2 mouse cellular contexts compared by ENCODE assay signal in genomic region chr19:53029045-53029444, GRCm38 (mm10).
TF ChIP-seq lines count a peak whose summit lies in the region.

No protein-coding gene starts in this region.

TF ChIP-seq in CH12.LX, 34 proteins besides CTCF, POLR2A, EP300 and RAD21:
- no peak for TF ChIP-seq HCFC1 (IDR thresholded peaks at IDR 0.05; ENCODE audit: low read depth, low read length)
- no peak for TF ChIP-seq ZNF384 (IDR thresholded peaks at IDR 0.05; ENCODE audit: low read depth, low read length)
- TF ChIP-seq TBP (conservative IDR thresholded peaks at IDR 0.05; ENCODE audit: low read depth, low read length): no peak
- no peak for TF ChIP-seq JUND (conservative IDR thresholded peaks at IDR 0.05; ENCODE audit: low read depth, low read length)
- no peak for TF ChIP-seq RCOR1 (conservative IDR thresholded peaks at IDR 0.05; ENCODE audit: low read depth, low read length)
- TF ChIP-seq IRF4 (IDR thresholded peaks at IDR 0.05; ENCODE audit: low read depth, low read length): no peak
- no peak for TF ChIP-seq KAT2A (IDR thresholded peaks at IDR 0.05; ENCODE audit: insufficient replicate concordance, low read length)
- TF ChIP-seq MYC (IDR thresholded peaks at IDR 0.05; ENCODE audit: low read depth, low read length): no peak
- no peak for TF ChIP-seq SMC3 (IDR thresholded peaks at IDR 0.05; ENCODE audit: low read depth, low read length)
- no peak for TF ChIP-seq PAX5 (IDR thresholded peaks at IDR 0.05; ENCODE audit: low read length)
- no peak for TF ChIP-seq NRF1 (IDR thresholded peaks at IDR 0.05; ENCODE audit: low read depth, low read length)
- no peak for TF ChIP-seq MAFK (IDR thresholded peaks at IDR 0.05; ENCODE audit: insufficient replicate concordance, low read length)
- TF ChIP-seq USF1 (IDR thresholded peaks at IDR 0.05; ENCODE audit: low read depth, low read length): no peak
- no peak for TF ChIP-seq ELF1 (IDR thresholded peaks at IDR 0.05; ENCODE audit: low read depth, low read length)
- no peak for TF ChIP-seq CHD1 (IDR thresholded peaks at IDR 0.05; ENCODE audit: low read depth, low read length)
- TF ChIP-seq CHD2 (IDR thresholded peaks at IDR 0.05; ENCODE audit: low read length): no peak

TF ChIP-seq in MEL, 35 proteins besides CTCF, POLR2A, EP300 and RAD21:
- peak; percentile 31 for TF ChIP-seq SMC3 (IDR thresholded peaks at IDR 0.05; ENCODE audit: low read depth, low read length)
- TF ChIP-seq BHLHE40 (IDR thresholded peaks at IDR 0.05; ENCODE audit: borderline replicate concordance, low read depth, low read length): no peak
- TF ChIP-seq MYC (IDR thresholded peaks at IDR 0.05; ENCODE audit: low read depth, low read length): 0 out of 2 replicates have a peak, but pooled peaks have one; percentile 21
